Mouse (Mus musculus): ENCODE data around the gene Sptlc2. TPM values are rescaled to one million over a fixed set of nuclear protein-coding genes. Genes with fewer than 3 reads are reported as not detected.

Gene Sptlc2
- total and polyA plus RNA-seq, 2 experiments: 6.5 to 14.4 TPM

GRCm38 (mm10) chr12:87413179-87413790 is 25.1 kb upstream of the Sptlc2 start:
- Histone ChIP-seq H3K4me1 (ENCODE audit: control insufficient read depth, insufficient read depth, low read length) (0 out of 2 replicates have a peak, but pooled peaks cover 3% of the 10 kb centered on the region), H3K4me3 (ENCODE audit: insufficient read depth, low read depth, low read length) (no peak overlapping the region), H3K27me3 (ENCODE audit: control insufficient read depth, insufficient read depth, low read length) (no peaks in the 10 kb centered on the region), H3K36me3 (ENCODE audit: control insufficient read depth, insufficient read depth, low read length) (no peaks in the 10 kb centered on the region), H3K79me2 (ENCODE audit: control insufficient read depth, insufficient read depth, low read length) (no peaks in the 10 kb centered on the region), H3K9ac (ENCODE audit: low read depth, low read length) (no peak overlapping the region), H3K27ac (replicated peaks; ENCODE audit: insufficient read depth, low read depth, low read length) (no peak overlapping the region)
- 18% methylated on average over 4 of the region's 4 CpGs for WGBS
- DNase-seq (ENCODE audit: extremely low read depth, low read depth, low spot score): peak; percentile 37
- TF ChIP-seq POLR2A (IDR thresholded peaks at IDR 0.05; ENCODE audit: extremely low read depth, insufficient read depth, low read length): no peak
- TF ChIP-seq CTCF (IDR thresholded peaks at IDR 0.05; ENCODE audit: low read depth, low read length): peak; percentile 92

DNA sequence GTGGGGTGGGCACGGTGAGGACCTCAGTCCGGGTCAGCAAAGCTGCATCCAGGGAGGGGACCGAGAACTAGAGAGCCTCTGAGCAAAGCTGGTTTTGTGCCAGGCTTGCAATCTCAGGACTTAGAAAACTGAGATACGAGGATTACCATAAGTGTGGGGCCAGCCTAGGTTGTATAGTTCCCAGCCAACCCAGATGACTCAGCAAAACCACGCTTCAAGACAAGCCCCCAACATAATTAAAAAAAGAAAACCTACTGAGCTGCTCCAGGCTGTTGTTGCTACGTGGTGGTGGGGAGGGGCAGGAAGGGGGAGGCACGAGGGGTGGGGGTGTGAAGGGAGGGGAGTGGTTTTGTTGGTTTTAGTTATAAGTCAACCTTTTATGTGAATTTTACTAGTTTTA is 22.8 kb upstream of the Sptlc2 start:
- H3K36me3 ChIP-seq (ENCODE audit: control insufficient read depth, insufficient read depth, low read length): no peaks in the 10 kb centered on the region
- 0 out of 2 replicates have a peak, but pooled peaks cover 7% of the 10 kb centered on the region for H3K4me1 ChIP-seq (ENCODE audit: control insufficient read depth, insufficient read depth, low read length)
- no peak overlapping the region for H3K27ac ChIP-seq (replicated peaks; ENCODE audit: insufficient read depth, low read depth, low read length)
- 64% methylated on average over 7 of the region's 7 CpGs for WGBS
- no peak overlapping the region for H3K4me3 ChIP-seq (ENCODE audit: insufficient read depth, low read depth, low read length)
- H3K9ac ChIP-seq (ENCODE audit: low read depth, low read length): no peak overlapping the region
- no peak for TF ChIP-seq POLR2A (IDR thresholded peaks at IDR 0.05; ENCODE audit: extremely low read depth, insufficient read depth, low read length)
- TF ChIP-seq CTCF (IDR thresholded peaks at IDR 0.05; ENCODE audit: low read depth, low read length): no peak
- no peaks in the 10 kb centered on the region for H3K79me2 ChIP-seq (ENCODE audit: control insufficient read depth, insufficient read depth, low read length)
- H3K27me3 ChIP-seq (ENCODE audit: control insufficient read depth, insufficient read depth, low read length): no peaks in the 10 kb centered on the region
- no peak for DNase-seq (ENCODE audit: extremely low read depth, low read depth, low spot score)

GRCm38 (mm10) chr12:87409123-87409522 is 21.0 kb upstream of the Sptlc2 start:
- 0 out of 2 replicates have a peak, but pooled peaks cover 7% of the 10 kb centered on the region for H3K4me1 ChIP-seq (ENCODE audit: control insufficient read depth, insufficient read depth, low read length)
- H3K27me3 ChIP-seq (ENCODE audit: control insufficient read depth, insufficient read depth, low read length): no peaks in the 10 kb centered on the region
- no peaks in the 10 kb centered on the region for H3K36me3 ChIP-seq (ENCODE audit: control insufficient read depth, insufficient read depth, low read length)
- H3K79me2 ChIP-seq (ENCODE audit: control insufficient read depth, insufficient read depth, low read length): no peaks in the 10 kb centered on the region
- no peak overlapping the region for H3K9ac ChIP-seq (ENCODE audit: low read depth, low read length)
- DNase-seq (ENCODE audit: extremely low read depth, low read depth, low spot score): no peak
- H3K27ac ChIP-seq (replicated peaks; ENCODE audit: insufficient read depth, low read depth, low read length): 0 out of 2 replicates have a peak overlapping the region, but pooled peaks have one; percentile 14
- TF ChIP-seq POLR2A (IDR thresholded peaks at IDR 0.05; ENCODE audit: extremely low read depth, insufficient read depth, low read length) (no peak), CTCF (IDR thresholded peaks at IDR 0.05; ENCODE audit: low read depth, low read length) (no peak)
- no peak overlapping the region for H3K4me3 ChIP-seq (ENCODE audit: insufficient read depth, low read depth, low read length)
- 89% methylated on average over 4 of the region's 4 CpGs for WGBS

GRCm38 (mm10) chr12:87407869-87408605 is 19.9 kb upstream of the Sptlc2 start:
- Histone ChIP-seq H3K27ac (replicated peaks; ENCODE audit: insufficient read depth, low read depth, low read length) (peak overlapping the region; percentile 39), H3K36me3 (ENCODE audit: control insufficient read depth, insufficient read depth, low read length) (no peaks in the 10 kb centered on the region)
- 47% methylated on average over 21 of the region's 21 CpGs for WGBS

DNA sequence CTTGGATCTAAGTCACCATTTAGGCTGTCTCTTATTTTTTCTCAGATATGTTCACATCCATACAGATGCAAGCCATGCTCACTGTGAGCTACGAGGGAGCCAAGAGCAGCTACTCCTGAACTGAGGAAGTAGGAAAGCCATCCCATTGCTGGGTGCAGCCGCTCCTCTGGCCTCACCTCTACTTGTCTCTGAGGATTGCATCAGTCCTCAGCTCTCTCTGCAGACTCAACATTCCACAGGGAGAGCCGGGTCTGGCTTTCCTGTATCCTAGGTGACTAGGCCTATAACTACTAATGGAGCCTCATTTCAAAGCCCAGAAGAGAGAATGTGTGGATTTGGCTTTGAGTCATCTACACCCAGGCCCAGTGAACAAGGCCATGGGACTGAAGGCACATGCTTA is 17.6 kb upstream of the Sptlc2 start:
- Histone ChIP-seq H3K27ac (replicated peaks; ENCODE audit: insufficient read depth, low read depth, low read length) (no peak overlapping the region), H3K36me3 (ENCODE audit: control insufficient read depth, insufficient read depth, low read length) (no peaks in the 10 kb centered on the region), H3K27me3 (ENCODE audit: control insufficient read depth, insufficient read depth, low read length) (no peaks in the 10 kb centered on the region), H3K4me1 (ENCODE audit: control insufficient read depth, insufficient read depth, low read length) (0 out of 2 replicates have a peak, but pooled peaks cover 7% of the 10 kb centered on the region), H3K9ac (ENCODE audit: low read depth, low read length) (no peak overlapping the region), H3K79me2 (ENCODE audit: control insufficient read depth, insufficient read depth, low read length) (no peaks in the 10 kb centered on the region), H3K4me3 (ENCODE audit: insufficient read depth, low read depth, low read length) (no peak overlapping the region)
- WGBS: 76% methylated on average over 3 of the region's 3 CpGs
- DNase-seq (ENCODE audit: extremely low read depth, low read depth, low spot score): no peak
- TF ChIP-seq POLR2A (IDR thresholded peaks at IDR 0.05; ENCODE audit: extremely low read depth, insufficient read depth, low read length): no peak
- no peak for TF ChIP-seq CTCF (IDR thresholded peaks at IDR 0.05; ENCODE audit: low read depth, low read length)

More at GRCm38 (mm10) chr12:87407869-87408605, 19.9 kb upstream of the Sptlc2 start:
- DNase-seq (ENCODE audit: extremely low read depth, low read depth, low spot score): peak; percentile 81
- Histone ChIP-seq H3K4me1 (ENCODE audit: control insufficient read depth, insufficient read depth, low read length) (0 out of 2 replicates have a peak, but pooled peaks cover 7% of the 10 kb centered on the region), H3K27me3 (ENCODE audit: control insufficient read depth, insufficient read depth, low read length) (no peaks in the 10 kb centered on the region), H3K9ac (ENCODE audit: low read depth, low read length) (no peak overlapping the region), H3K4me3 (ENCODE audit: insufficient read depth, low read depth, low read length) (no peak overlapping the region; the same call in 1 of the 2 replicates), H3K79me2 (ENCODE audit: control insufficient read depth, insufficient read depth, low read length) (no peaks in the 10 kb centered on the region)
- no peak for TF ChIP-seq POLR2A (IDR thresholded peaks at IDR 0.05; ENCODE audit: extremely low read depth, insufficient read depth, low read length)

Data from liver, adult 2 months (tissue).